Mouse (Mus musculus): ENCODE measurements around the gene Dusp9. TPM values are rescaled to one million over a fixed set of nuclear protein-coding genes. Genes with fewer than 3 reads are reported as not detected.
A peak's percentile ranks its signal among the peaks of the same experiment; 100 is the strongest.

Gene Dusp9
- polyA plus RNA-seq, 1 experiment from 2014 or later = 11.3 TPM

DNA sequence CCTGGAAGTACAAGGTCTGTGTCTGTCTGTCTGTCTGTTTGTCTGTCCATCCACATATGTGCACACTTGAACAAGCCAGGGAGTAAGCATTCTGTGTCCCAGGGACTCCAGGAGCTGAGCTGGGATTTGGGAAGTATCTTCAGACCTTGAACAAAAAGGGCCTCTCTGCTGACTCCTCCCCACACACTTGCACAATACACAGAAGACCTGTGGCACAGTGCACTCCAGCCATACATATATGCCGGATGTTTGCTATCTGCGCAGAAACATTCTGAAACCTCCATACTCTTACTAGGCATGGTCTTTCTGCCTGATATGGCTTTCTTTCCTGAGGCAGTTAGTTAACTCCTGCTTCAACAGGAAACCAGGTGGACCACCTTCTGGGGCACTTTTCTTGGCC, 19.3 kb upstream of the Dusp9 start:
- Histone ChIP-seq H3K27ac (replicated peaks; ENCODE audit: low read depth, low read length) (no peak overlapping the region), H3K9me3 (replicated peaks; ENCODE audit: control insufficient read depth, low read length) (no peaks in the 10 kb centered on the region), H3K27me3 (ENCODE audit: control insufficient read depth, insufficient read depth, low read length) (no peaks in the 10 kb centered on the region), H3K9ac (replicated peaks; ENCODE audit: low read length) (no peak overlapping the region), H3K4me2 (ENCODE audit: low read depth, low read length) (no peak overlapping the region), H3K4me3 (ENCODE audit: low read depth, low read length) (no peak overlapping the region), H3K36me3 (replicated peaks; ENCODE audit: control insufficient read depth, insufficient read depth, low read depth, low read length) (no peaks in the 10 kb centered on the region), H3K4me1 (ENCODE audit: control insufficient read depth, insufficient read depth, low read length) (no peaks in the 10 kb centered on the region)
- 88% methylated on average over 2 of the region's 2 CpGs for WGBS
- no peak for ATAC-seq (replicated peaks; ENCODE audit: insufficient number of reproducible peaks, low FRiP score, low TSS enrichment, low read depth)
- DNase-seq (ENCODE audit: low spot score) = no peak

DNA sequence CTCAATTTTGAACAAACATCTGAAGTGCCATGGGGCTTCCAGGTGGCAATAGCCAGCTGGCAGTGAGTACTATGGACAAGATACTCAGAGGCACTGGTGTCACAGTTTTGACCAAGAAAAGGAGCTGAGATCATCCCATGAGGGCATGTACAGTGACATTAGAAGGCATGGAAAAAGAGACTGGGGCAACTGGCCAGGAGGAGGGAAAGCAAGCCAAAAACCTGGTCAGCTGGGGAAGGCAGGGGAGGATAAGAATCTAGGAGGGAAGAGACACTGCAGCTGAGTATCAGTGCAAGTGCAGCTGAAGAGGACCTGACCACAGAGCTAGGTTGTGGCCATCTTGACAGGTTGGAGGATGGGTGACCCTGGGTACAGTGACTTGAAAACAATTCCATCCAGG, 12.2 kb upstream of the Dusp9 start:
- no peaks in the 10 kb centered on the region for H3K9me3 ChIP-seq (replicated peaks; ENCODE audit: control insufficient read depth, low read length)
- ATAC-seq (replicated peaks; ENCODE audit: insufficient number of reproducible peaks, low FRiP score, low TSS enrichment, low read depth) = no peak
- no peak overlapping the region for H3K4me3 ChIP-seq (ENCODE audit: low read depth, low read length)
- no peak overlapping the region for H3K9ac ChIP-seq (replicated peaks; ENCODE audit: low read length)
- H3K36me3 ChIP-seq (replicated peaks; ENCODE audit: control insufficient read depth, insufficient read depth, low read depth, low read length) = no peaks in the 10 kb centered on the region
- no peaks in the 10 kb centered on the region for H3K4me1 ChIP-seq (ENCODE audit: control insufficient read depth, insufficient read depth, low read length)
- no peak for DNase-seq (ENCODE audit: low spot score)
- no peak overlapping the region for H3K27ac ChIP-seq (replicated peaks; ENCODE audit: low read depth, low read length)
- H3K4me2 ChIP-seq (ENCODE audit: low read depth, low read length) = no peak overlapping the region
- no peaks in the 10 kb centered on the region for H3K27me3 ChIP-seq (ENCODE audit: control insufficient read depth, insufficient read depth, low read length)

GRCm38 (mm10) chrX:73635425-73635824, 3.8 kb upstream of the Dusp9 start:
- H3K4me3 ChIP-seq (ENCODE audit: low read depth, low read length) = no peak overlapping the region
- H3K27ac ChIP-seq (replicated peaks; ENCODE audit: low read depth, low read length) = no peak overlapping the region
- H3K27me3 ChIP-seq (ENCODE audit: control insufficient read depth, insufficient read depth, low read length) = peaks cover 14% of the 10 kb centered on the region
- ATAC-seq (replicated peaks; ENCODE audit: insufficient number of reproducible peaks, low FRiP score, low TSS enrichment, low read depth) (no peak), DNase-seq (ENCODE audit: low spot score) (peak; percentile 17)
- no peaks in the 10 kb centered on the region for H3K9me3 ChIP-seq (replicated peaks; ENCODE audit: control insufficient read depth, low read length)
- no peaks in the 10 kb centered on the region for H3K36me3 ChIP-seq (replicated peaks; ENCODE audit: control insufficient read depth, insufficient read depth, low read depth, low read length)
- H3K9ac ChIP-seq (replicated peaks; ENCODE audit: low read length) = no peak overlapping the region
- WGBS = 23% methylated on average over 13 of the region's 19 CpGs
- no peaks in the 10 kb centered on the region for H3K4me1 ChIP-seq (ENCODE audit: control insufficient read depth, insufficient read depth, low read length)
- peak overlapping the region; percentile 27 for H3K4me2 ChIP-seq (ENCODE audit: low read depth, low read length)

- no peak overlapping the region for H3K9ac ChIP-seq (replicated peaks; ENCODE audit: low read length)
- 19% methylated on average over 19 of the region's 19 CpGs for WGBS
- no peaks in the 10 kb centered on the region for H3K9me3 ChIP-seq (replicated peaks; ENCODE audit: control insufficient read depth, low read length)
These were observed 1.8 kb upstream of the Dusp9 start for GRCm38 (mm10) chrX:73637415-73637814.

DNA sequence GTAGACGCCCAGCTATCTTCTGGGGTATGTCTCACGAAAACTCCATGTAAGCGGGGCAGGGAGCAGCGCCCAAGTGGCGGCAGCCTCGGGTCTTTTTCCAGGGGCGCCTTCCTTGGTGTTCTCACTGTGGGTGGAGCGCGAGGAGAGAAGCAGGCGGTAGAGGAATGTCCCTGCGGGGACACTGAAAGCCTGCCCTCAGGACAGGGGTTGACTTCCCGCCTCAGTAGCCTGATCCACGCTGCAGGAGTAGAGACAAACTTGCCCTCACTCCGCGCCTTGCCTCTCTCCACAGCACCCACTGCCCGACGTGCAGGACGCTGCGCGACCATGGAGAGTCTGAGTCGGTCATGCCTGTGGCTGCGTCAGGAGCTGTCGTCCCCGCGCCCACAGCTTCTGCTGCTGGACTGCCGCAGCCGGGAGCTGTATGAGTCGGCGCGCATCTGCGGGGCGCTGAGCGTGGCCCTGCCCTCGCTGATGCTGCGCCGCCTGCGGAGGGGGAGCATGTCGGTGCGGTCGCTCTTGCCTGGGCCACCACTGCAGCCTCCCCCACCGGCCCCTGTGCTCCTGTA, 766 bp downstream of the Dusp9 start:
- Histone ChIP-seq H3K4me1 (ENCODE audit: control insufficient read depth, insufficient read depth, low read length) (no peaks in the 10 kb centered on the region), H3K4me2 (ENCODE audit: low read depth, low read length) (peak overlapping the region; percentile 66), H3K27ac (replicated peaks; ENCODE audit: low read depth, low read length) (no peak overlapping the region), H3K9ac (replicated peaks; ENCODE audit: low read length) (peak overlapping the region; percentile 45), H3K36me3 (replicated peaks; ENCODE audit: control insufficient read depth, insufficient read depth, low read depth, low read length) (no peaks in the 10 kb centered on the region), H3K9me3 (replicated peaks; ENCODE audit: control insufficient read depth, low read length) (no peaks in the 10 kb centered on the region), H3K4me3 (ENCODE audit: low read depth, low read length) (peak overlapping the region; percentile 34), H3K27me3 (ENCODE audit: control insufficient read depth, insufficient read depth, low read length) (peaks cover 13% of the 10 kb centered on the region)
- DNase-seq (ENCODE audit: low spot score) (peak; percentile 29), ATAC-seq (replicated peaks; ENCODE audit: insufficient number of reproducible peaks, low FRiP score, low TSS enrichment, low read depth) (no peak)
- WGBS = 16% methylated on average over 38 of the region's 41 CpGs

More at GRCm38 (mm10) chrX:73637415-73637814, 1.8 kb upstream of the Dusp9 start:
- no peaks in the 10 kb centered on the region for H3K4me1 ChIP-seq (ENCODE audit: control insufficient read depth, insufficient read depth, low read length)
- H3K4me3 ChIP-seq (ENCODE audit: low read depth, low read length) = peak overlapping the region; percentile 18
- H3K27me3 ChIP-seq (ENCODE audit: control insufficient read depth, insufficient read depth, low read length) = peaks cover 14% of the 10 kb centered on the region
- no peaks in the 10 kb centered on the region for H3K36me3 ChIP-seq (replicated peaks; ENCODE audit: control insufficient read depth, insufficient read depth, low read depth, low read length)
- ATAC-seq (replicated peaks; ENCODE audit: insufficient number of reproducible peaks, low FRiP score, low TSS enrichment, low read depth) = no peak
- peak overlapping the region; percentile 59 for H3K4me2 ChIP-seq (ENCODE audit: low read depth, low read length)
- DNase-seq (ENCODE audit: low spot score) = peak; percentile 20
- no peak overlapping the region for H3K27ac ChIP-seq (replicated peaks; ENCODE audit: low read depth, low read length)

DNA sequence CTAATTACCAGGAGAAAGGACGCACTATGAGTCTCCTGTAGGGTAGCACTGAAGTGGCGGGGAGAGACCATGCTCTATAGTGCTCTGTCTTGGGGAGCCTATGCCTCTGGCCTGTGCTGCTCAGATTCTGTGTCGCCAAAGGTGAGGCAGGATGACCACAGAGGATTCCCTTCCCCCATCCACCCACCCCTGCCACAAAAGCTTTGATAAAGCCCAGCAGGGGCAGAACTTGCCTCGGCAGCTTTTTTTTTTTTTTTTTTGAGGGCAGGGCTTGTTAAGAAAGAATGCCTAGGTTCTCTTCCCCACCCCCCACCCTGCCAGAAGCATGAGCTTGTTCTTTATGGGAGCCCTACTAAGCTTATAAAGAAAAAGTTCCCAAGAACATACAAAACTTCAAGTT, 5.9 kb downstream of the Dusp9 start:
- no peak overlapping the region for H3K27ac ChIP-seq (replicated peaks; ENCODE audit: low read depth, low read length)
- DNase-seq (ENCODE audit: low spot score) = no peak
- ATAC-seq (replicated peaks; ENCODE audit: insufficient number of reproducible peaks, low FRiP score, low TSS enrichment, low read depth) = no peak
- H3K4me2 ChIP-seq (ENCODE audit: low read depth, low read length) = no peak overlapping the region
- H3K36me3 ChIP-seq (replicated peaks; ENCODE audit: control insufficient read depth, insufficient read depth, low read depth, low read length) = no peaks in the 10 kb centered on the region
- WGBS = 31% methylated on average over 4 of the region's 4 CpGs
- no peaks in the 10 kb centered on the region for H3K4me1 ChIP-seq (ENCODE audit: control insufficient read depth, insufficient read depth, low read length)
- no peak overlapping the region for H3K9ac ChIP-seq (replicated peaks; ENCODE audit: low read length)
- H3K9me3 ChIP-seq (replicated peaks; ENCODE audit: control insufficient read depth, low read length) = no peaks in the 10 kb centered on the region
- no peaks in the 10 kb centered on the region for H3K27me3 ChIP-seq (ENCODE audit: control insufficient read depth, insufficient read depth, low read length)
- no peak overlapping the region for H3K4me3 ChIP-seq (ENCODE audit: low read depth, low read length)

DNA sequence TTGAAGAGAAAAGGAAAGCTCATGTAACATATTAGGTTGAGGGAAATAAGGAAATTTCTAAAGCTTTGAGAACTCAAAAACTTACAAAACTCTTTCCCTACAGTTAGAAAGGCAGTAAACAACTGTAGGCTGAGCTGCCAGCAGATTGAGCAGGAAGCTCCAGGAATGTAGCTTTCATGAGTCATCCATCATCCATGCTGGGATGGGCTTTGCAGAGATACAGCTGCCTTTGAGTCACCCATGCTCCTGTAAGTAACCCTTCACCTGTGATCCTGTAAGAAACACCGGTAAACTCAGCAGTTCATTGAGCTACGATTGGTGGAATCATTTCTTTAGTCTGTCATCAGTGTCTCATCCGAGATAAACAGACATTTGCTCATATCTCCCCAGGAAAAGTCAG, 11.7 kb downstream of the Dusp9 start:
- no peak for DNase-seq (ENCODE audit: low spot score)
- Histone ChIP-seq H3K27ac (replicated peaks; ENCODE audit: low read depth, low read length) (no peak overlapping the region), H3K4me2 (ENCODE audit: low read depth, low read length) (no peak overlapping the region), H3K36me3 (replicated peaks; ENCODE audit: control insufficient read depth, insufficient read depth, low read depth, low read length) (no peaks in the 10 kb centered on the region), H3K9me3 (replicated peaks; ENCODE audit: control insufficient read depth, low read length) (no peaks in the 10 kb centered on the region), H3K9ac (replicated peaks; ENCODE audit: low read length) (no peak overlapping the region), H3K27me3 (ENCODE audit: control insufficient read depth, insufficient read depth, low read length) (no peaks in the 10 kb centered on the region), H3K4me1 (ENCODE audit: control insufficient read depth, insufficient read depth, low read length) (no peaks in the 10 kb centered on the region), H3K4me3 (ENCODE audit: low read depth, low read length) (no peak overlapping the region)
- no peak for ATAC-seq (replicated peaks; ENCODE audit: insufficient number of reproducible peaks, low FRiP score, low TSS enrichment, low read depth)
- WGBS = 71% methylated on average over 3 of the region's 3 CpGs

GRCm38 (mm10) chrX:73653392-73653791, 14.2 kb downstream of the Dusp9 start:
- Histone ChIP-seq H3K27me3 (ENCODE audit: control insufficient read depth, insufficient read depth, low read length) (no peaks in the 10 kb centered on the region), H3K4me1 (ENCODE audit: control insufficient read depth, insufficient read depth, low read length) (no peaks in the 10 kb centered on the region), H3K27ac (replicated peaks; ENCODE audit: low read depth, low read length) (no peak overlapping the region), H3K36me3 (replicated peaks; ENCODE audit: control insufficient read depth, insufficient read depth, low read depth, low read length) (no peaks in the 10 kb centered on the region), H3K4me3 (ENCODE audit: low read depth, low read length) (no peak overlapping the region), H3K9me3 (replicated peaks; ENCODE audit: control insufficient read depth, low read length) (no peaks in the 10 kb centered on the region), H3K9ac (replicated peaks; ENCODE audit: low read length) (no peak overlapping the region), H3K4me2 (ENCODE audit: low read depth, low read length) (no peak overlapping the region)
- no peak for ATAC-seq (replicated peaks; ENCODE audit: insufficient number of reproducible peaks, low FRiP score, low TSS enrichment, low read depth)
- no peak for DNase-seq (ENCODE audit: low spot score)
- 80% methylated on average over 6 of the region's 6 CpGs for WGBS
